Mouse (Mus musculus): ENCODE data around the gene Rab3a.

GRCm38 (mm10) chr8:70730956-70731355 lies 23.5 kb upstream of the Rab3a start:
- no peak for TF ChIP-seq MAFK (IDR thresholded peaks at IDR 0.05; ENCODE audit: insufficient read depth, low read depth, low read length)
- TF ChIP-seq ZC3H11A (IDR thresholded peaks at IDR 0.05; ENCODE audit: borderline replicate concordance, low read depth, low read length) = no peak
- no peak for TF ChIP-seq HCFC1 (IDR thresholded peaks at IDR 0.05; ENCODE audit: borderline replicate concordance, insufficient read depth, low read length)
